ENCODE assay signal across 16 mouse cellular contexts in genomic region chr3:97356647-97357046, GRCm38 (mm10).
"Had no signal": no experiment of that assay in that cellular context is flagged by ENCODE, and none has a peak within 500 bp of the region (broad histone marks: within the 10 kb centered on the region; RNA-seq: fewer than 3 reads in every experiment).

No protein-coding gene starts in this region.

- H3K4me1 ChIP-seq: neural tube, embryonic 13.5 days; neural tube, embryonic 15.5 days; stomach, embryonic 15.5 days had no signal

- H3K9ac ChIP-seq: neural tube, embryonic 13.5 days; neural tube, embryonic 15.5 days; stomach, embryonic 15.5 days had no signal

- H3K27ac ChIP-seq: neural tube, embryonic 13.5 days; neural tube, embryonic 15.5 days; stomach, embryonic 15.5 days; stomach, postnatal 0 days had no signal

- DNase-seq: retina, postnatal 1 day; right cerebral cortex, adult 18-20 months; right cerebral cortex, postnatal 14 days; right cerebral cortex, postnatal 25 days; right cerebral cortex, postnatal 4 days; spleen, adult 18-20 months; thymus, adult 18-20 months; thymus, adult 2 months; thymus, postnatal 14 days; thymus, postnatal 25 days; thymus, postnatal 36 days; thymus, postnatal 4 days had no signal

- H3K4me3 ChIP-seq: neural tube, embryonic 13.5 days; neural tube, embryonic 15.5 days; stomach, embryonic 15.5 days had no signal

- H3K36me3 ChIP-seq: neural tube, embryonic 13.5 days; neural tube, embryonic 15.5 days; stomach, embryonic 15.5 days had no signal

- H3K4me2 ChIP-seq: neural tube, embryonic 13.5 days; neural tube, embryonic 15.5 days; stomach, embryonic 15.5 days had no signal

- H3K9me3 ChIP-seq: neural tube, embryonic 13.5 days; neural tube, embryonic 15.5 days; stomach, embryonic 15.5 days had no signal

- H3K27me3 ChIP-seq: neural tube, embryonic 13.5 days; neural tube, embryonic 15.5 days; stomach, embryonic 15.5 days had no signal
